In the genomic region with DNA sequence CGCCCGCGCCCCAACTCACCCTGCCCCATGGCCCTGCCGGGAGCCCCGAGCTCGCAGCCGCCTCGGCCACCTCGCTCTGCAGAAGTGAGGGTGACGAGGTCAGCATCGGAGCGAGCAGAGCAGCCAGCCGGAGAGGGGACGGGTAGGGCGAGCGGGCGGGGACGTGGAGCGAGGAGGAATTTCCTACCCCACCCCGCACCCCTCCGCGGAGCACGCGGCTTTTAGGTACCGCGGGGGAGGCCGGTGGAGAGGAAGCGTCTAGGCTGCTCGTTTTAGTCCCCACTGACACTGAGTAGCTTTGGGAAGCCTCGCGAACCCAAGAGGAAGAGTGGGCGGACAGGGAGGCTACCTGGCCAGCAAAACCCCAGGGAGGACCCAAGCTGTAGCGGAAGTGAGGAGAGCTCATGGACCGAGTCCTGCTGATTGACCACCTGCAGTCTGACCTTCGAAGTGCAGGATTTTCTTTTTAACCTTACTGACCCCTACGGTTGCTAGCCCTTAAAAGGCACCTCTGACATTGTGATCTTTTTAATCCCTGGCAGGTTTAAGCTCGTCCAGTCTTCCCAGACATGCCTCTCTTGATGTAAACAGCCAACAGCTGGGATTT, we compare ENCODE assay signal across 8 mouse cellular contexts. TPM values are rescaled to one million over a fixed set of nuclear protein-coding genes. Genes with fewer than 3 reads are reported as not detected.
DNase-seq lines count a peak whose midpoint lies in the region; ATAC-seq and TF ChIP-seq lines count a peak whose summit lies in the region.

Gene Cobll1, minus strand, starts transcription at position 440 of the 607 bp plus-strand sequence.

- H3K4me1 ChIP-seq in neural tube, embryonic 11.5 days (ENCODE audit: control insufficient read depth, insufficient read depth, low read length), result no peaks in the 10 kb centered on the region
- H3K4me1 ChIP-seq in heart, embryonic 10.5 days, result peaks cover 20% of the 10 kb centered on the region; the same call in 1 of the 2 replicates
- 0 out of 2 replicates have a peak, but pooled peaks cover 5% of the 10 kb centered on the region for H3K4me1 ChIP-seq in kidney, postnatal 0 days (replicated peaks; ENCODE audit: insufficient read depth, low read length)
- H3K4me1 ChIP-seq in midbrain, embryonic 11.5 days (ENCODE audit: control insufficient read depth, insufficient read depth, low read length), result 0 out of 2 replicates have a peak, but pooled peaks cover 2% of the 10 kb centered on the region
- H3K4me1 ChIP-seq in testis, adult 2 months (ENCODE audit: control insufficient read depth, insufficient read depth, low read length), result peaks cover 4% of the 10 kb centered on the region

- peak within 1 kb of the TSS; percentile 68 for H3K4me3 ChIP-seq in neural tube, embryonic 11.5 days (ENCODE audit: low read depth, low read length)
- H3K4me3 ChIP-seq in heart, embryonic 10.5 days, result peak within 1 kb of the TSS; percentile 81
- peak within 1 kb of the TSS; percentile 82 for H3K4me3 ChIP-seq in kidney, postnatal 0 days (replicated peaks; ENCODE audit: low read depth, low read length)
- peak within 1 kb of the TSS; percentile 58 for H3K4me3 ChIP-seq in midbrain, embryonic 11.5 days (ENCODE audit: low read depth, low read length)
- peak within 1 kb of the TSS; percentile 92 for H3K4me3 ChIP-seq in testis, adult 2 months (ENCODE audit: control insufficient read depth, low read depth, low read length)

- WGBS in neural tube, embryonic 11.5 days, result 0% methylated on average over 37 of the region's 37 CpGs
- WGBS in heart, embryonic 10.5 days, result under 1% methylated on average over 37 of the region's 37 CpGs
- under 1% methylated on average over 37 of the region's 37 CpGs for WGBS in kidney, postnatal 0 days
- WGBS in midbrain, embryonic 11.5 days, result under 1% methylated on average over 35 of the region's 37 CpGs

- H3K27me3 ChIP-seq in neural tube, embryonic 11.5 days (ENCODE audit: control insufficient read depth, insufficient read depth, low read length), result peaks cover 7% of the 10 kb centered on the region; the same call in 1 of the 2 replicates
- H3K27me3 ChIP-seq in heart, embryonic 10.5 days (ENCODE audit: insufficient read depth, poor library complexity, severe bottlenecking), result no peaks in the 10 kb centered on the region
- no peaks in the 10 kb centered on the region for H3K27me3 ChIP-seq in kidney, postnatal 0 days (ENCODE audit: insufficient read depth, low read length)
- peaks cover 8% of the 10 kb centered on the region; the same call in 1 of the 2 replicates for H3K27me3 ChIP-seq in midbrain, embryonic 11.5 days (ENCODE audit: control insufficient read depth, insufficient read depth, low read length)
- H3K27me3 ChIP-seq in testis, adult 2 months (ENCODE audit: control insufficient read depth, insufficient read depth, low read length), result peaks cover 3% of the 10 kb centered on the region

- peak within 1 kb of the TSS; percentile 94 for H3K4me2 ChIP-seq in neural tube, embryonic 11.5 days (ENCODE audit: low read depth)
- H3K4me2 ChIP-seq in kidney, postnatal 0 days (ENCODE audit: low read length), result peak within 1 kb of the TSS; percentile 94
- H3K4me2 ChIP-seq in midbrain, embryonic 11.5 days, result peak within 1 kb of the TSS; percentile 73

- TF ChIP-seq POLR2A in testis, adult 2 months (IDR thresholded peaks at IDR 0.05; ENCODE audit: control insufficient read depth, low read depth, low read length), result no peak

- H3K9ac ChIP-seq in neural tube, embryonic 11.5 days (ENCODE audit: low read length), result peak within 1 kb of the TSS; percentile 63
- H3K9ac ChIP-seq in kidney, postnatal 0 days (ENCODE audit: low read depth, low read length), result peak within 1 kb of the TSS; percentile 90
- peak within 1 kb of the TSS; percentile 61 for H3K9ac ChIP-seq in midbrain, embryonic 11.5 days (ENCODE audit: low read length)

- intact Hi-C loops in left cerebral cortex, postnatal 36 days (cut with DNase I), result loop anchor here (5.0 to 10.0 kb wide), 2 partner anchors 87 to 96 kb away; no protein-coding TSS in a partner anchor

- DNase-seq in neural tube, embryonic 11.5 days (ENCODE audit: low spot score), result peak; percentile 54
- no peak for DNase-seq in neural tube, embryonic 10.5 days (ENCODE audit: extremely low spot score, low spot score)
- peak in 1 of 2 experiments; percentile 40 for DNase-seq in adrenal gland, postnatal 4 days (ENCODE audit: low spot score in 2 of 2)
- peak; percentile 84 for DNase-seq in heart, embryonic 10.5 days (ENCODE audit: low spot score)
- peak; percentile 69 for DNase-seq in kidney, postnatal 0 days (ENCODE audit: low spot score)
- peak; percentile 96 for DNase-seq in midbrain, embryonic 11.5 days (ENCODE audit: low spot score, missing footprints)
- DNase-seq in left cerebral cortex, postnatal 36 days (ENCODE audit: low spot score in 2 of 2), result no peak

- no peaks in the 10 kb centered on the region for H3K9me3 ChIP-seq in neural tube, embryonic 11.5 days (ENCODE audit: control insufficient read depth, low read length)
- H3K9me3 ChIP-seq in heart, embryonic 10.5 days, result no peaks in the 10 kb centered on the region
- no peaks in the 10 kb centered on the region for H3K9me3 ChIP-seq in kidney, postnatal 0 days (replicated peaks; ENCODE audit: low read length)
- no peaks in the 10 kb centered on the region for H3K9me3 ChIP-seq in midbrain, embryonic 11.5 days (ENCODE audit: control insufficient read depth, low read length)

- no peaks in the 10 kb centered on the region for H3K36me3 ChIP-seq in neural tube, embryonic 11.5 days (ENCODE audit: control insufficient read depth, insufficient read depth, low read length)
- no peaks in the 10 kb centered on the region for H3K36me3 ChIP-seq in heart, embryonic 10.5 days
- H3K36me3 ChIP-seq in kidney, postnatal 0 days (ENCODE audit: insufficient read depth, low read length), result no peaks in the 10 kb centered on the region
- no peaks in the 10 kb centered on the region for H3K36me3 ChIP-seq in midbrain, embryonic 11.5 days (ENCODE audit: control insufficient read depth, insufficient read depth, low read length)
- no peaks in the 10 kb centered on the region for H3K36me3 ChIP-seq in testis, adult 2 months (ENCODE audit: control insufficient read depth, insufficient read depth, low read length)

- no peak within 1 kb of the TSS for H3K27ac ChIP-seq in neural tube, embryonic 11.5 days (ENCODE audit: low read depth, low read length)
- peak within 1 kb of the TSS; percentile 96 for H3K27ac ChIP-seq in heart, embryonic 10.5 days
- H3K27ac ChIP-seq in kidney, postnatal 0 days, result peak within 1 kb of the TSS; percentile 99
- peak within 1 kb of the TSS; percentile 30; the same call in 1 of the 2 replicates for H3K27ac ChIP-seq in midbrain, embryonic 11.5 days (ENCODE audit: low read depth, low read length)
- H3K27ac ChIP-seq in testis, adult 2 months (ENCODE audit: control insufficient read depth, insufficient read depth, low read depth, low read length), result peak within 1 kb of the TSS; percentile 89

- TF ChIP-seq CTCF in kidney, postnatal 0 days (IDR thresholded peaks at IDR 0.05; ENCODE audit: low read depth), result peak; percentile 17; the same call in 1 of the 2 replicates
- no peak for TF ChIP-seq CTCF in testis, adult 2 months (IDR thresholded peaks at IDR 0.05; ENCODE audit: control insufficient read depth, insufficient read depth, insufficient replicate concordance, low read depth, low read length)

- no peak; the same call in 1 of the 2 replicates for ATAC-seq in neural tube, embryonic 11.5 days (ENCODE audit: insufficient read depth, low FRiP score, low TSS enrichment)
- peak; percentile 79 for ATAC-seq in kidney, postnatal 0 days (replicated peaks; ENCODE audit: low FRiP score, low read depth)
- peak; percentile 88 for ATAC-seq in midbrain, embryonic 11.5 days (ENCODE audit: low FRiP score)

RNA-seq across cellular contexts. Expression of gene Cobll1, which starts in this region (rescaled TPM):
- polyA plus RNA-seq in neural tube, embryonic 11.5 days (2014; fragmentation: Nextera tagmentation; extraction: Ambion mirVana), result 1.6 and 2.4 TPM in 2 replicates
- 100 to 1,000 TPM; 148 to 149 TPM for total RNA-seq in adrenal gland, postnatal 4 days (2021)
- 9.8 and 13.9 TPM in 2 replicates for polyA plus RNA-seq in heart, embryonic 10.5 days (2016; fragmentation: Nextera tagmentation; extraction: Ambion mirVana)
- polyA plus RNA-seq in kidney, postnatal 0 days (2015; fragmentation: Nextera tagmentation; extraction: Ambion mirVana), result 23.8 and 25.7 TPM in 2 replicates
- 2.0 TPM in 2 replicates for polyA plus RNA-seq in midbrain, embryonic 11.5 days (2014; fragmentation: Nextera tagmentation; extraction: Ambion mirVana)
- 3.5 and 3.6 TPM in 2 replicates for polyA plus RNA-seq in testis, adult 2 months (2012; rRNA removed)
- 1 to 10 TPM; 6.3 to 8.1 TPM for total RNA-seq in left cerebral cortex, postnatal 36 days (2021)

Comparison
In these comparisons a context has a peak if more than half of its experiments do, and no peak if none do; other contexts are left out.
1. RNA of gene Cobll1 (total RNA-seq): 148 to 149 TPM in adrenal gland, postnatal 4 days; 6.3 to 8.1 TPM in left cerebral cortex, postnatal 36 days; every median in the first group is over 10 times any median in the second.
2. DNase-seq: peak in neural tube, embryonic 11.5 days (single experiment), heart, embryonic 10.5 days (single experiment), kidney, postnatal 0 days (single experiment) and midbrain, embryonic 11.5 days (single experiment); none in neural tube, embryonic 10.5 days (single experiment) and left cerebral cortex, postnatal 36 days (0 of 2).
3. Peak in every context shown above with its lines, with median percentiles within 50 percentile points of each other: H3K4me2 ChIP-seq, H3K4me3 ChIP-seq and H3K9ac ChIP-seq.